Comparison of ENCODE assay signal across 20 mouse cellular contexts in genomic region chr3:155034323-155034722, GRCm38 (mm10). TPM values are rescaled to one million over a fixed set of nuclear protein-coding genes. Genes with fewer than 3 reads are reported as not detected.
A peak's percentile ranks its signal among the peaks of the same experiment; 100 is the strongest.
DNase-seq lines count a peak whose midpoint lies in the region; ATAC-seq and TF ChIP-seq lines count a peak whose summit lies in the region.
"Had no signal": no experiment of that assay in that cellular context is flagged by ENCODE, and none has a peak within 500 bp of the region (broad histone marks: within the 10 kb centered on the region; RNA-seq: fewer than 3 reads in every experiment).

No protein-coding gene starts in this region.

- H3K9ac ChIP-seq in hindbrain, embryonic 11.5 days (ENCODE audit: low read depth, low read length), result no peak overlapping the region
- no peak overlapping the region for H3K9ac ChIP-seq in midbrain, postnatal 0 days (replicated peaks; ENCODE audit: low read length, poor library complexity, severe bottlenecking)
- H3K9ac ChIP-seq in midbrain, embryonic 13.5 days (replicated peaks), result no peak overlapping the region
- no peak overlapping the region for H3K9ac ChIP-seq in stomach, postnatal 0 days (ENCODE audit: low read length)

- H3K36me3 ChIP-seq in hindbrain, embryonic 11.5 days (ENCODE audit: control insufficient read depth, insufficient read depth, low read length), result no peaks in the 10 kb centered on the region
- no peaks in the 10 kb centered on the region for H3K36me3 ChIP-seq in hindbrain, embryonic 10.5 days
- no peaks in the 10 kb centered on the region for H3K36me3 ChIP-seq in midbrain, postnatal 0 days (ENCODE audit: insufficient read depth, low read length)
- no peaks in the 10 kb centered on the region for H3K36me3 ChIP-seq in midbrain, embryonic 13.5 days
- H3K36me3 ChIP-seq in stomach, postnatal 0 days (ENCODE audit: control insufficient read depth, insufficient read depth, low read length), result no peaks in the 10 kb centered on the region

- H3K4me1 ChIP-seq in hindbrain, embryonic 11.5 days (replicated peaks; ENCODE audit: control insufficient read depth, insufficient read depth, low read length), result no peaks in the 10 kb centered on the region
- H3K4me1 ChIP-seq in hindbrain, embryonic 10.5 days (replicated peaks), result peaks cover 5% of the 10 kb centered on the region; the same call in 1 of the 2 replicates
- H3K4me1 ChIP-seq in midbrain, postnatal 0 days (ENCODE audit: insufficient read depth, low read length), result no peaks in the 10 kb centered on the region
- H3K4me1 ChIP-seq in midbrain, embryonic 13.5 days (replicated peaks), result no peaks in the 10 kb centered on the region
- no peaks in the 10 kb centered on the region for H3K4me1 ChIP-seq in stomach, postnatal 0 days (replicated peaks; ENCODE audit: control insufficient read depth, insufficient read depth)

- H3K9me3 ChIP-seq in hindbrain, embryonic 11.5 days (ENCODE audit: control insufficient read depth, low read length), result no peaks in the 10 kb centered on the region
- H3K9me3 ChIP-seq in hindbrain, embryonic 10.5 days, result no peaks in the 10 kb centered on the region
- H3K9me3 ChIP-seq in midbrain, postnatal 0 days (ENCODE audit: low read length), result no peaks in the 10 kb centered on the region
- H3K9me3 ChIP-seq in midbrain, embryonic 13.5 days, result no peaks in the 10 kb centered on the region
- no peaks in the 10 kb centered on the region for H3K9me3 ChIP-seq in stomach, postnatal 0 days (ENCODE audit: control insufficient read depth, low read length)
- H3K9me3 ChIP-seq: heart, embryonic 10.5 days had no signal

- DNase-seq in adrenal gland, postnatal 10 days, result peak; percentile 2
- DNase-seq in adrenal gland, adult 2 months, result no peak
- DNase-seq in hindbrain, embryonic 11.5 days (ENCODE audit: low spot score), result peak; percentile 16
- no peak for DNase-seq in hindbrain, embryonic 10.5 days (ENCODE audit: low spot score)
- DNase-seq in midbrain, postnatal 0 days (ENCODE audit: low spot score), result no peak
- no peak for DNase-seq in stomach, postnatal 0 days (ENCODE audit: low spot score)
- DNase-seq in spleen, adult 12 weeks (ENCODE audit: low spot score), result no peak
- DNase-seq: cerebellum, postnatal 25 days; gastrocnemius, postnatal 14 days; thymus, postnatal 25 days had no signal

- H3K27ac ChIP-seq in hindbrain, embryonic 11.5 days (ENCODE audit: low read depth, low read length), result no peak overlapping the region
- no peak overlapping the region for H3K27ac ChIP-seq in hindbrain, embryonic 10.5 days
- no peak overlapping the region for H3K27ac ChIP-seq in midbrain, postnatal 0 days (ENCODE audit: low read depth, low read length)
- no peak overlapping the region for H3K27ac ChIP-seq in midbrain, embryonic 13.5 days
- H3K27ac ChIP-seq in stomach, postnatal 0 days (replicated peaks), result no peak overlapping the region
- H3K27ac ChIP-seq: heart, embryonic 10.5 days; macrophage had no signal

- H3K4me3 ChIP-seq in hindbrain, embryonic 11.5 days (ENCODE audit: low read depth, low read length), result no peak overlapping the region
- H3K4me3 ChIP-seq in hindbrain, embryonic 10.5 days, result no peak overlapping the region
- H3K4me3 ChIP-seq in midbrain, postnatal 0 days (ENCODE audit: low read depth, low read length), result no peak overlapping the region
- H3K4me3 ChIP-seq in midbrain, embryonic 13.5 days (replicated peaks), result no peak overlapping the region
- no peak overlapping the region for H3K4me3 ChIP-seq in stomach, postnatal 0 days (ENCODE audit: low read depth, low read length)
- H3K4me3 ChIP-seq: heart, embryonic 10.5 days had no signal

- peak; percentile 44 for TF ChIP-seq CTCF in midbrain, postnatal 0 days (IDR thresholded peaks at IDR 0.05)
- TF ChIP-seq CTCF in stomach, postnatal 0 days (IDR thresholded peaks at IDR 0.05; ENCODE audit: low read depth), result peak; percentile 55

- no peak for TF ChIP-seq EP300 in stomach, postnatal 0 days (optimal IDR thresholded peaks at IDR 0.05)

- no peak overlapping the region for H3K4me2 ChIP-seq in hindbrain, embryonic 11.5 days (replicated peaks; ENCODE audit: low read depth, low read length)
- no peak overlapping the region for H3K4me2 ChIP-seq in midbrain, postnatal 0 days (ENCODE audit: low read depth, low read length, poor library complexity, severe bottlenecking)
- H3K4me2 ChIP-seq in midbrain, embryonic 13.5 days (replicated peaks), result no peak overlapping the region
- no peak overlapping the region for H3K4me2 ChIP-seq in stomach, postnatal 0 days (replicated peaks; ENCODE audit: low read depth)

- WGBS in hindbrain, embryonic 11.5 days, result 78% methylated on average over 7 of the region's 7 CpGs
- 79% methylated on average over 7 of the region's 7 CpGs for WGBS in hindbrain, embryonic 10.5 days
- WGBS in midbrain, postnatal 0 days, result 77% methylated on average over 7 of the region's 7 CpGs
- WGBS in midbrain, embryonic 13.5 days, result 78% methylated on average over 7 of the region's 7 CpGs
- 71% methylated on average over 7 of the region's 7 CpGs for WGBS in stomach, postnatal 0 days

- ATAC-seq in hindbrain, embryonic 11.5 days (ENCODE audit: low FRiP score), result no peak
- ATAC-seq in midbrain, postnatal 0 days (ENCODE audit: low FRiP score), result no peak
- no peak for ATAC-seq in midbrain, embryonic 13.5 days
- ATAC-seq in stomach, postnatal 0 days (ENCODE audit: low FRiP score, low TSS enrichment), result no peak
- ATAC-seq: inflammation-experienced regulatory T-cells, adult 6 months; midbrain, embryonic 16.5 days had no signal

- H3K27me3 ChIP-seq in hindbrain, embryonic 11.5 days (ENCODE audit: control insufficient read depth, insufficient read depth, low read length), result no peaks in the 10 kb centered on the region
- no peaks in the 10 kb centered on the region for H3K27me3 ChIP-seq in hindbrain, embryonic 10.5 days (ENCODE audit: insufficient read depth, poor library complexity, severe bottlenecking)
- no peaks in the 10 kb centered on the region for H3K27me3 ChIP-seq in midbrain, postnatal 0 days (ENCODE audit: insufficient read depth, low read length)
- H3K27me3 ChIP-seq in midbrain, embryonic 13.5 days, result no peaks in the 10 kb centered on the region
- no peaks in the 10 kb centered on the region for H3K27me3 ChIP-seq in stomach, postnatal 0 days (ENCODE audit: control insufficient read depth, insufficient read depth, low read length)

RNA-seq across cellular contexts. Expression of gene Tnni3k, which starts 20.9 kb away (rescaled TPM):
- total RNA-seq in adrenal gland, postnatal 10 days (2021), result under 1 TPM in 1 of 2 experiments, not detected in 1; 0.27 TPM
- total RNA-seq in adrenal gland, adult 2 months (2021), result not detected
- polyA plus RNA-seq in adrenal gland, adult 2 months (2012; rRNA removed), result not detected in 2 replicates
- 0.05 and 0.10 TPM in 2 replicates for polyA plus RNA-seq in hindbrain, embryonic 11.5 days (2014; fragmentation: Nextera tagmentation; extraction: Ambion mirVana)
- polyA plus RNA-seq in hindbrain, embryonic 10.5 days (2016; fragmentation: Nextera tagmentation; extraction: Ambion mirVana), result 0.22 TPM in 1 of 2 replicates, not detected in the other
- 0.80 TPM in 1 of 2 replicates, not detected in the other for total RNA-seq in midbrain, postnatal 0 days (2014; rRNA removed)
- 0.12 TPM in 1 of 2 replicates, not detected in the other for polyA plus RNA-seq in midbrain, postnatal 0 days (2015; fragmentation: Nextera tagmentation; extraction: Ambion mirVana)
- 0.08 TPM in 1 of 2 replicates, not detected in the other for polyA plus RNA-seq in midbrain, embryonic 13.5 days (2015; fragmentation: Nextera tagmentation; extraction: Ambion mirVana)
- polyA plus RNA-seq in stomach, postnatal 0 days (2015; fragmentation: Nextera tagmentation; extraction: Ambion mirVana), result 0.11 and 0.15 TPM in 2 replicates
- total RNA-seq: adrenal gland, postnatal 4 days; gastrocnemius, postnatal 14 days had no signal
- polyA plus RNA-seq: inflammation-experienced regulatory T-cells, adult 6 months; kidney, embryonic 16.5 days; liver, embryonic 16.5 days; macrophage; neural tube, embryonic 11.5 days; stomach, embryonic 14.5 days had no signal

RNA-seq across cellular contexts. Expression of gene Fpgt, which starts 58.9 kb away (rescaled TPM):
- 10 to 100 TPM; 18.1 to 19.2 TPM for total RNA-seq in adrenal gland, postnatal 10 days (2021)
- 10 to 100 TPM; 26.6 to 34.7 TPM for total RNA-seq in adrenal gland, adult 2 months (2021)
- polyA plus RNA-seq in adrenal gland, adult 2 months (2012; rRNA removed), result 4.4 and 6.3 TPM in 2 replicates
- 20.1 and 20.5 TPM in 2 replicates for polyA plus RNA-seq in hindbrain, embryonic 11.5 days (2014; fragmentation: Nextera tagmentation; extraction: Ambion mirVana)
- 14.7 and 15.3 TPM in 2 replicates for polyA plus RNA-seq in hindbrain, embryonic 10.5 days (2016; fragmentation: Nextera tagmentation; extraction: Ambion mirVana)
- total RNA-seq in midbrain, postnatal 0 days (2014; rRNA removed), result 21.2 and 28.7 TPM in 2 replicates
- polyA plus RNA-seq in midbrain, postnatal 0 days (2015; fragmentation: Nextera tagmentation; extraction: Ambion mirVana), result 14.0 and 16.6 TPM in 2 replicates
- polyA plus RNA-seq in midbrain, embryonic 13.5 days (2015; fragmentation: Nextera tagmentation; extraction: Ambion mirVana), result 20.0 and 22.2 TPM in 2 replicates
- 10.1 and 11.3 TPM in 2 replicates for polyA plus RNA-seq in stomach, postnatal 0 days (2015; fragmentation: Nextera tagmentation; extraction: Ambion mirVana)

RNA-seq across cellular contexts. Expression of gene Lrriq3, which starts 58.9 kb away (rescaled TPM):
- total RNA-seq in adrenal gland, postnatal 10 days (2021), result 1 to 10 TPM; 1.0 to 1.4 TPM
- total RNA-seq in adrenal gland, adult 2 months (2021), result 1 to 10 TPM in 1 of 2 experiments, under 1 TPM in 1; 0.89 to 1.0 TPM
- polyA plus RNA-seq in adrenal gland, adult 2 months (2012; rRNA removed), result 0.12 and 0.44 TPM in 2 replicates
- polyA plus RNA-seq in hindbrain, embryonic 11.5 days (2014; fragmentation: Nextera tagmentation; extraction: Ambion mirVana), result 1.4 and 1.5 TPM in 2 replicates
- 1.2 and 1.6 TPM in 2 replicates for polyA plus RNA-seq in hindbrain, embryonic 10.5 days (2016; fragmentation: Nextera tagmentation; extraction: Ambion mirVana)
- 0.42 and 2.1 TPM in 2 replicates for total RNA-seq in midbrain, postnatal 0 days (2014; rRNA removed)
- polyA plus RNA-seq in midbrain, postnatal 0 days (2015; fragmentation: Nextera tagmentation; extraction: Ambion mirVana), result 0.92 and 1.0 TPM in 2 replicates
- 1.1 and 1.6 TPM in 2 replicates for polyA plus RNA-seq in midbrain, embryonic 13.5 days (2015; fragmentation: Nextera tagmentation; extraction: Ambion mirVana)
- polyA plus RNA-seq in stomach, postnatal 0 days (2015; fragmentation: Nextera tagmentation; extraction: Ambion mirVana), result 0.53 and 0.67 TPM in 2 replicates

Comparison
In these comparisons a context has a peak if more than half of its experiments do, and no peak if none do; other contexts are left out.
1. DNase-seq: peak in adrenal gland, postnatal 10 days (single experiment) and hindbrain, embryonic 11.5 days (single experiment); none in adrenal gland, adult 2 months (single experiment), hindbrain, embryonic 10.5 days (single experiment), midbrain, postnatal 0 days (single experiment), stomach, postnatal 0 days (single experiment) and spleen, adult 12 weeks (single experiment).